Mouse (Mus musculus) embryo, embryonic 10 days (tissue): ENCODE measurements around the gene Sox14.
A peak's percentile ranks its signal among the peaks of the same experiment; 100 is the strongest.

Source experiments
- DNase-seq: peaks from one replicate; pipeline ENCODE4 v3.0.0-alpha.2; 2015; ENCODE audit warnings: low spot score

The Sox14 gene

DNA sequence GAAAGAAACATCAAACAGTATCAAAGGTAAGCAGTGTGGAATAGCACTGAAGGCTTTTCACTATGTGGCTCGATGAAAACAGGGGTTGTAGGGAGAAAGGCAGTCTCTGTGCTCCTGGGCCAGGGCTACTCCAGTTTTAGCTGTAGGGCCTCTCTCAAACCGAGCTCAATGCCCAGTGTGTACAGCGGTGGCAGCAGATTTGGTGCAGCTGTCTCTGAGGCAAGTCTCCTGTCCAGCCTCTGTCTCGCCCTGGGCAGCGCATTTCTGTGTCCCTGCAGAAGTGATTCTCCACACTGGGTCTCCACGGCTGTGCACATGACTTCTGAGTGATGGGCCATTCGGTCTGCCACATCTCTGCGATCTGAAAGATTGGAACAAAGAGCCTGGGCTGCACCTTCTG is 27.6 kb downstream of the Sox14 start:
- DNase-seq = no peak

DNA sequence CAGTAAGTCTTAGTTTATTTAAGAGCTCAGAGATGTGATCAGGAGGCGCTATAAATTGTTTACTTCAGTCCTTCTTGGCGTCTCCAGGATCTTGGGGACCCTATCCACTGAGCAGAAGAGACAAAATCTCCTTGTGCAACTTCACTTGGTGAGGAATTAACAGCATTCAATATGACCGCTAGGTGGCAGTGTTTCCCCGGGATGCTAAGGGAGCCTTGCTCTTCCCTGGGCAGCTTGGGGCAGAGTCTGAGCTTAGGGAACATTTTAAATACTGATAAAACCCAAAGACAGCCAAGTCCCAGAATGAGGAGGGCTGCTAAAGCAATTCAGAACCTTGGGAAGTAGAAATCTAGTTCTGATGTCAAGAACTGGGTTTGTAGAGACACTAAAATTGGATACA is 29.1 kb downstream of the Sox14 start:
- DNase-seq = peak; percentile 93

DNA sequence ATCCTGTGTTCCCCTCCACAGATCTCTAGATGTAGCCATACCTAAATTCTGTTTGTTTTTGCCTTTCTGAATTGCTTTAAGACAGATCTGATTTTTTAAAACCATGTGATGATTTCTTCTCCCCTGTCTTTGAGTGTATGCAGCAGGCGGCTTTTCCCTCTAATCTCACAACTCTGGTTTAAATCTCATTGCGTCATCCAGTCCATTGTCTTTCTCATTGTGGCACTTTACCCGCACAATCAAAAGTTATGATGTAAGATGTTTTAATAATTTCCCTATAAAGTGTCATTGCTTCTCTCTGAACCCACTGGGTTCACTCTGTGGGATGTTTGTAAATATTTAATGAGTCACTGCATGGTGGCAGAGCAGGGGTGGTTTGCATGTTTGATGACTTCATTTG is 36.6 kb downstream of the Sox14 start:
- DNase-seq = no peak

DNA sequence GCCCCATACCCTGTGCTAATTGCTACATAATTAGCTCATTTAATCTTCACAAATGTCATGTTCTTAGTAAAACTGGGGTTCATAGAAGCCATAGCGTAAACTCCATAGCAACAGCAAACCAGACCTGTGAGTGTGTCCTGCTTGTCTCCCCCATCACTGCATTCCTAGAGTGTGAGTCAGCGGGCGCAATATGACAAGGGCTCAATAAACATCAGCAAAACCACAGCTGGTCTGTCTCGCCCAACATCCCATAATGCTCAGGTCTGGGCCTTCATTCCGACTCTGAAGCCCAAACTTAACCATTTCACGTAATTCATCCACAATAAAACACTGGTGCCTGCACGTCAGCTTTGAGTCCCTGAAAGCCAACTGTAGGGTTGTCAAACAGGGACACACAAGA is 37.1 kb downstream of the Sox14 start:
- DNase-seq = no peak

DNA sequence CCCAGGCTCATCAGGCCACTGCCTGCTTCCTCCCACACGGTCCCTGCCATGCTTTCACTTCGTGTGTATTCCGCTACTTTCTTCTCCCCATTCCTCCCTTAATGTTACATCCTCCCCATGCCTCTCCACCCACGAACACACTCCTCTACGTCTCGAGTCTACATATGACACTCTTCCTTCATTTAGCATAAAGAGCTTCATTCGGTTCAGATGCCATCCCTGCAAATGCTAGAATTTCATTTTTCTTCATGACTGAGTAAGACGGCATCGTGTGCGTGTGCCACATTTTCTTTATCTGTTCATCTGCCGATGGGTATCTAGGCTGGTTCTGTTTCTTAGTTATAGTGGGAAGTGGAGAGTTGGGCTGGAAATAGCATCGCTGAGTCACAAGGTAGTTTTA is 39.3 kb downstream of the Sox14 start:
- DNase-seq = no peak

DNA sequence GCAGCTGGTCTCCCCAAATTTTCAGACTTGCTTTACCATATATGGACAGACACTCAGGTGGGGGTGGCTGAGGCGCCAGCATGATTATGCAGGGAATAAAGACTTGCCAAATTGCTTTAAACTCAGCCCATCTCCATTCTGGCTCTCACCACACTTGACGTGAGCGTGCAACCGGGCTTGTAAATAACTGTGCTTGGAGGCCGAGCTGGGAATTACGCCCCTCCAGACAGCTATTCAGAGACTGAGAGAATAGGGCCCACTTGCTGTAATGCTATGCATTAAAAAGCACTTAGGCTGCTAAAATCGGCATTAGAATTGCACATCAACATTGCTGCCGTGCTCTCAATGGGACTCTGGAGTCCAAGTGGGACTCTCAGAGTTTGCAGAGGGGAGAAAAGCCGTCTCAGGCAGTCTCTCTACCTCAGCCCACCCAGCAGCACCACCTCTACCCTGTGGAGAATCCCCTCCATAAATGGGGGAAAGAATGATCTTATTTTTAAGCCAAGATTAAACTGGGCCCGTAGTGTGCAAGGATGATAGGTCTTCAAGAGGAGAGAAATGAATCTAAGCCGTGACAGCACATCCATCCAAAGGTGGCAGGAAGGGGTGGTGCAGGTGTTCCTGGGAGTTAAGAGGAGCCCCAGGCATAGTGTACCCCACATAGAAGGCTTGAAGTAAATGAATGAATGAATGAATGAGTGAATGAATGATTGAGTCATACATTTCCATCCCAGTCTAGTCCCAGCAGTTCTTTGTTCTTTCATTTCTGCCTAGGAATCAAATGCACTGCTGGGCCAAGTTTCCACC is 40.1 kb downstream of the Sox14 start:
- no peak for DNase-seq
